Mouse (Mus musculus) thymus, adult 2 months (tissue): ENCODE data around the gene Nxnl1.
A peak's percentile ranks its signal among the peaks of the same experiment; 100 is the strongest.

Source experiments
- CTCF ChIP-seq: fragments of 200-500 bp; IDR thresholded peaks from 2 replicates; pipeline ENCODE4 v1.5.1; 2012; ENCODE audit warnings: mild to moderate bottlenecking, control low read depth, low read length, moderate library complexity, borderline replicate concordance; ENCODE audit not compliant: control insufficient read depth, poor library complexity, insufficient read depth; ENCODE audit errors: extremely low read depth
- POLR2A ChIP-seq: fragments of 200-500 bp; IDR thresholded peaks from 2 replicates; pipeline ENCODE4 v1.6.1; 2012; ENCODE audit warnings: mild to moderate bottlenecking, low read length, control low read depth, moderate library complexity; ENCODE audit not compliant: control insufficient read depth, poor library complexity, insufficient read depth; ENCODE audit errors: extremely low read depth

DNA sequence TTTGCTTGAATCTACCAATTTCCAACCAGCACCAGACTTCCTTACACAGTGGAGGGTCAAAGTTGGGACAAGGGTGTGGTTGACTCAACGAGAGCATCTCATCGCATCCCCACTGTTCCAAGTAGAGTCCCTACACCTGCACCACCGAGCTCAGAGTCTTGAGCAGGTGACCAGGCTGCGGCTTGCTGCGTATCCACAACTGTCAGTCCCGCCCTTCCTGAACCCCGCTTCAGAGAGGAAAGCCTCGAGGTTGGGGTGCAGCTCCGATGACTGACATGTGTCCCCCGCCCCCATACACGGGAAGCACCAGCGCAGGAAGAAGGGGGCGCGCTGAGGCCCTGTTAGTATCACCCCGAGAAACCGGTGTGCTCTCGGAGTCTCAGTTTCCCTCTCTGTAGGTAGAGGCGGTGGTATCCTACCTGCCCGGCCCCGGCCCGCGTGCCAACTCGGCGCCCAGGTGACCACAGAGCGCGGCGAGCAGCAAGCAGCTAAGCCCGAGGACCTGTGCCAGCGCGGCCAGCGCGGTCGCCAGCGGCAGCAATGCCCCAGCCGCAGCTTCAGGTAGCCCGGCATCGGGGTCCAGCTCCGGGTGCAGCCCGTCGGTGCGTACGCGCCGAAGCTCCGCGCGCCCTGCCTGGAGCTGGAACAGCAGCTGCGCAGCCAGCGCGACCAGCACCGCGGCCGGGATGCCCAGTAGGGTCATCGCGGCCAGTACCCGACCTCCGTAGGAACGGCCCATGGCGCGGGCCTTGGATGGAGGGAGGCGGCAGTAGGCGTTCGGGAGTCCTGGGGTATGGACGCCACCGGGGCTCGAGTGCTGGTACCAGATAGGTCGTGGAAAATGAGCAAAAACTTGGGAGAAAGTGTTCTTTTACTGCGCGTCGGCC is 8.1 kb downstream of the Nxnl1 start, which contains the start of gene Tmem221:
- TF ChIP-seq CTCF (no peak), POLR2A (peak; percentile 41; the same call in 1 of the 2 replicates)
